Mouse (Mus musculus) thymus, adult 2 months (tissue): ENCODE results near the gene Fry.

Experiments used
- CTCF ChIP-seq: fragments of 200-500 bp; IDR thresholded peaks from 2 replicates; pipeline ENCODE4 v1.5.1; 2012; ENCODE audit warnings: mild to moderate bottlenecking, control low read depth, low read length, moderate library complexity, borderline replicate concordance; ENCODE audit not compliant: control insufficient read depth, poor library complexity, insufficient read depth; ENCODE audit errors: extremely low read depth
- POLR2A ChIP-seq: fragments of 200-500 bp; IDR thresholded peaks from 2 replicates; pipeline ENCODE4 v1.6.1; 2012; ENCODE audit warnings: mild to moderate bottlenecking, low read length, control low read depth, moderate library complexity; ENCODE audit not compliant: control insufficient read depth, poor library complexity, insufficient read depth; ENCODE audit errors: extremely low read depth

DNA sequence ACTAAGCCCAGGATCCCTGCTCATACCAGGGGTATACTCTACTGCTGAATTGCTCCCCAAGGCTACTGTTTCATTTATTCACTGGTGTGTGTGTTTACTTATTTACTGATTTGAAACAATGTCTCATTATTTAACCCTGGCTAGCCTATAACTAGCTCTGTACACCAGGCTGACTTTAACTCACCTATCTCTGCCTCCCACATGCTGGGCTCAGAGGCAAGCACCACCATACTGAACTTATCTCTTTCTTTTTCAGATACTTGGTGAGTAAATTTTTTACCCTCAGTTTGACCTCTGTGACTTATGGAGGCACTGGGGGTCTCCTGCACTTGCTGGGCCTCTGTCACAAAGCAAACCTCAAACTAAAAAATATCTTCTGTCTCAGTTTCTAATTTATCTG lies 252.4 kb downstream of the Fry start:
- TF ChIP-seq CTCF, result no peak
- no peak for TF ChIP-seq POLR2A
